Mouse (Mus musculus): ENCODE data around the gene Rabep1. TPM values are rescaled to one million over a fixed set of nuclear protein-coding genes. Genes with fewer than 3 reads are reported as not detected.
"Not testable (repeated sequence)": the region's sequence is repeated elsewhere in the genome, so short reads cannot be mapped to it uniquely, and the experiment has no call there.

The Rabep1 gene
- total RNA-seq, 2 experiments from 2014 or later, result 28.4 to 29.2 TPM

- no peak for DNase-seq
Measured at GRCm38 (mm10) chr11:70831201-70831600, 13.4 kb upstream of the Rabep1 start.

GRCm38 (mm10) chr11:70833408-70833807 is 11.2 kb upstream of the Rabep1 start:
- no peak for DNase-seq

GRCm38 (mm10) chr11:70833831-70834230 is 10.7 kb upstream of the Rabep1 start:
- DNase-seq, result no peak

- DNase-seq, result no peak
Measured at GRCm38 (mm10) chr11:70835381-70835831, 9.2 kb upstream of the Rabep1 start.

DNA sequence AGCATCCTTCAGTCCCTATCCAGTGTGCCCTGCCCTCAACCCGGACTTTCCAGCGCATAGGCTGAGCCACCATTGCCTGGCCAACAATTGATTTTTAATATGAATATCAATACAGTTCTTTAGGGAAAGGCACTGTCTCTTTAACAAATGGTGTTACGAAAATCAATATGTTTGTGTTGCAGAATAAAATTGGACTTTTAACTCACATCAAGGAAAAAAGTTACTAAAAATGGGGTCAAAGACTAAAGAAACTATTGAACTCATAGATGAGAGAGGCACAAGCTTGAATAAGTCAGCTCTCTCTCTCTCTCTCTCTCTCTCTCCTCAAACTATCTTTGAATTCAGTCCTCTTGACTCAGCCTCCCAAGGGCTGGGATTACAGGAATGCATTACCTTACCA is 7.5 kb upstream of the Rabep1 start:
- DNase-seq, result no peak

- no peak for DNase-seq
Measured at GRCm38 (mm10) chr11:70838610-70839009, 6.0 kb upstream of the Rabep1 start.

DNA sequence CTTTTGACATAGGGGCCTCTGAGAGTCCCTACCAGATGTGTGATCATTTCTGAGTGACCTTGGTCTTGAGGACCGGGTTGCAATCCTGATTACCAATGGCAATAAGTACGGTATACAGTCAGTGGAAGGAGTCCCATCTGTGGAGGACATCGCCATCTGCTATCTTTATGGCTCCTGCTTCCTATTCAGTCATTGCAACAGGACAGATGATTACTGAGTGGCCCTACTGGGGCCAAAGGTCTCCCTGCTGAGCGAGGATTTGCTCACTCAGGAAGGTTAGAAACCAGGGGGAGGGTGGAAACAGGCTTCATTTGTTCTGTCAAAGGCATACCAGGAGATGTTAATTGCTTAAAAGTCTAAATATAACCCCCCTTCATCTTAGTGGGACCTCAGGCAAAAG is 1.6 kb upstream of the Rabep1 start:
- DNase-seq, result no peak

GRCm38 (mm10) chr11:70843701-70844551 is 652 bp upstream of the Rabep1 start:
- no peak for DNase-seq

- no peak for DNase-seq
Measured at GRCm38 (mm10) chr11:70845457-70845978, 940 bp downstream of the Rabep1 start.

- no peak for DNase-seq
Measured at GRCm38 (mm10) chr11:70846029-70846428, 1.5 kb downstream of the Rabep1 start.

DNA sequence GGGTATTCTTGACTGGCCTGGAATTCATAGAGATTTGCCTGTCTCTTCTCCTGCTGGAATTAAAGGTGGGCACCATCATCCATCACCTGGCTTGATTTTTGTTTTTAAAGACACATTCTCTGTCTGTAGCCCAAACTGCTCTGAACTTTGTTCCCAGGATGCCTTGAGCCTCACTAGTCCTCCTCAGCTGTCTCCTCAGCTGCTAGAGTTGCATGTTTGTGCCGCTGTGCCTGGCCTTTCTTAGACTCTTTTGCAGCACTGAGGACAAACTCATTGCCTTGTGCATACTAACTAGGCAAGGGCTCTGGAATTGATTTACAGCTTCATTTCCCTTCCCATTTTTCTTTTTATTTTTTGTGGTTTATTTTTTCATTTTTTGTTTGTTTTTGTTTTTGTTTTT is 15.8 kb downstream of the Rabep1 start:
- DNase-seq, result no peak

- DNase-seq, result not testable (repeated sequence)
Measured at GRCm38 (mm10) chr11:70863204-70863603, 18.6 kb downstream of the Rabep1 start.

DNA sequence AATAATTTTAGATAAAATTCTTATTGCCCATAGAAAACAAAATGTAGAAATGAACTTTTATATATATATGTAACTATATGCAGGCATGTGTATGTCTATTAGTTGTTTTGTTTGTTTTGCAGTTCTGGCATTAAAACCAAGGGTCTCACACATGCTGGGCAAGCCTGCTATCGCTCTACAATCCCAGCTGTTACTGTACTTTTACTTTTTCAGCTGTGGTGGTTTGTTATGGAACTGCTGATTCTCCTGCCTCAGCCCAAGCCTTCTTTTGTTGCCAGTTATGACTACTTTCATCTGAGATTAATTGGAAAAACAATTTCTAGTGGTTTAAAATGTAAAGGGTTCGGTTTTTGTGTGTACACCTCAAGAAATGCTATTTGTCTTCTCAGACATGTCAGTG is 20.6 kb downstream of the Rabep1 start:
- no peak for DNase-seq

GRCm38 (mm10) chr11:70869263-70869662 is 24.7 kb downstream of the Rabep1 start:
- no peak for DNase-seq

GRCm38 (mm10) chr11:70869811-70870210 is 25.2 kb downstream of the Rabep1 start:
- no peak for DNase-seq

GRCm38 (mm10) chr11:70870407-70870806 is 25.8 kb downstream of the Rabep1 start:
- peak; percentile 77 for DNase-seq

- no peak for DNase-seq
Measured at GRCm38 (mm10) chr11:70871110-70871509, 26.5 kb downstream of the Rabep1 start.

DNA sequence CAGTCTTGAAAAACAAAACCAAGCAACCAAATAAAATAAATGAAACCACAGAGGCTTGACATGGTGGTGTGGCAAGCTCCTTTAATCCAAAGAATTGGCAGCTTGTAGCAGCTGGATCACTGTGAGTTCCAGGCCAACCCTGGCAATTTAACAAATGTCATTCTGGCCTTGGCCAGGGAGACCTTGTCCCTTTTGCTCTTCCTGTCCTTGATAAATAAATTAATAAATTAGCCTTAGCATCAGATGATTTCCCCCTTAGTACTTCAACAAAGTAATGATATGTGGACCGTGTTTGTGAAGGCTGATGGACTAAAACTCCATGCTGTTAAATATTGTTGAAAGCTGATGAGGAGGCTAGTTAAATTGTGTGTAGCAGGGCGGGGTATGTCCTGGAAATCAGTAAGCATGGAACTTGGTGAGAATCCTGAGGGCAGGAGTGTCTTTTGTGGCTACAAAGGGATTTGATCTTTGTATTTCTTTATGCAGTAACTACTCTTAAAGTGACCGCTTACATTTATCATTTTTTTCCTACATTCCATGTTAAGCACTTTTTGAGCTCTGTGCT is 27.3 kb downstream of the Rabep1 start:
- DNase-seq, result peak; percentile 14

- no peak for DNase-seq
Measured at GRCm38 (mm10) chr11:70873846-70874613, 29.5 kb downstream of the Rabep1 start.

- DNase-seq, result no peak
Measured at GRCm38 (mm10) chr11:70877670-70878069, 33.1 kb downstream of the Rabep1 start.

- no peak for DNase-seq
Measured at GRCm38 (mm10) chr11:70882905-70883430, 38.4 kb downstream of the Rabep1 start.

- no peak for DNase-seq
Measured at GRCm38 (mm10) chr11:70890643-70891042, 46.1 kb downstream of the Rabep1 start.
